Mouse (Mus musculus) cortical plate, adult 2 months (tissue): ENCODE data around the gene Kcnh7.

Experiments
- CTCF ChIP-seq: fragments of 200-500 bp; IDR thresholded peaks from 2 replicates; pipeline ENCODE4 v1.5.1; 2011; ENCODE audit warnings: mild to moderate bottlenecking, control low read depth, low read length; ENCODE audit not compliant: insufficient read depth; ENCODE audit errors: extremely low read depth
- POLR2A ChIP-seq: fragments of 200-500 bp; IDR thresholded peaks from 2 replicates; pipeline ENCODE4 v1.6.1; 2011; ENCODE audit warnings: mild to moderate bottlenecking, low read length, control low read depth; ENCODE audit not compliant: insufficient read depth; ENCODE audit errors: extremely low read depth

- TF ChIP-seq CTCF, result no peak
- no peak for TF ChIP-seq POLR2A
Measured at GRCm38 (mm10) chr2:62935273-62935874, 248.7 kb downstream of the Kcnh7 start.
